Mouse (Mus musculus) ES-Bruce4 (cell line): Measurements from ENCODE around the gene Lamc2. TPM values are rescaled to one million over a fixed set of nuclear protein-coding genes. Genes with fewer than 3 reads are reported as not detected.

Source experiments
- H3K27ac ChIP-seq: 2 replicates; pipeline ENCODE4 v1.5.1; 2012; ENCODE audit warnings: low read length, inconsistent platforms; ENCODE audit not compliant: insufficient read depth
- H3K27me3 ChIP-seq: 2 replicates; pipeline ENCODE4 v1.6.1; 2012; ENCODE audit warnings: mild to moderate bottlenecking, low read length, inconsistent platforms; ENCODE audit not compliant: control insufficient read depth, poor library complexity, insufficient read depth, severe bottlenecking
- H3K36me3 ChIP-seq: 2 replicates; pipeline ENCODE4 v1.6.1; 2012; ENCODE audit warnings: inconsistent platforms, mild to moderate bottlenecking, low read length, moderate library complexity; ENCODE audit not compliant: control insufficient read depth, poor library complexity, insufficient read depth, severe bottlenecking
- H3K4me1 ChIP-seq: one replicate; pipeline ENCODE4 v1.8.1; 2011; ENCODE audit warnings: low read length; ENCODE audit not compliant: control insufficient read depth, insufficient read depth
- H3K4me3 ChIP-seq: 2 replicates; pipeline ENCODE4 v1.5.1; 2011; ENCODE audit warnings: low read depth, mild to moderate bottlenecking, low read length
- H3K9ac ChIP-seq: 2 replicates; pipeline ENCODE4 v1.6.1; 2012; ENCODE audit warnings: low read depth, mild to moderate bottlenecking, inconsistent platforms; ENCODE audit not compliant: poor library complexity, severe bottlenecking
- H3K9me3 ChIP-seq: replicated peaks from 2 replicates; pipeline ENCODE4 v1.6.1; 2012; ENCODE audit warnings: mild to moderate bottlenecking, low read length, inconsistent platforms; ENCODE audit not compliant: control insufficient read depth, poor library complexity, insufficient read depth, severe bottlenecking
- CTCF ChIP-seq: IDR thresholded peaks from one replicate; pipeline ENCODE4 v1.8.1; 2011; ENCODE audit warnings: low read depth, low read length
- EP300 ChIP-seq: IDR thresholded peaks from 2 replicates; pipeline ENCODE4 v1.6.1; 2011; ENCODE audit warnings: low read depth, low read length; ENCODE audit not compliant: insufficient read depth
- POLR2A ChIP-seq: IDR thresholded peaks from one replicate; pipeline ENCODE4 v1.8.1; 2011; ENCODE audit warnings: low read length; ENCODE audit not compliant: insufficient read depth
- polyA plus RNA-seq: library from polyadenylated mRNA; stranded (reverse); fragments of >200 nt; gene quantifications from 2 replicates; pipeline ENCODE4 v1.2.4, GENCODE M21; 2011; ENCODE audit warnings: low read depth; ENCODE audit not compliant: missing spikeins, insufficient read depth, insufficient read length

Lamc2 gene
- polyA plus RNA-seq, 1 experiment = 46.1 TPM

GRCm38 (mm10) chr1:153124502-153124901 lies 61.7 kb downstream of the Lamc2 start:
- H3K36me3 ChIP-seq = no peaks in the 10 kb centered on the region
- peaks cover 7% of the 10 kb centered on the region for H3K4me1 ChIP-seq
- TF ChIP-seq POLR2A (no peak), CTCF (no peak), EP300 (no peak)

DNA sequence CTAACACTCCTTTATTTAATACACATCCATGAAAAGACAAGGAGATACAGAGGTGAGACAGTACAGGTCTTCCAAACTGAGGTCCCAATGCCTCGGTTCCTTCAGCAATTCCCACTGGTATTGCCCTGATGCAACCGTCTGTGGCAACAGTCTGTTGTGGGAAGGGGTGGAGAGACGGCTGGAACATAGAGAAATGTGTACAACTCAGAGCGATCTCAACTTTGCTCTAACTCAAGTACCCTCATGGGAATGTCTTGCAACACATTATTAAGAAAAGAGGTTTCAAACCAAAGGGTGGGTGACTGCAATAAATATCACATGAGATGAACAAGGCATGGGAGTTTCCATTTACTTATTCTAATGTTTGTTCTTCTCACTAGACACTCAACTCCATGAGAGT lies 63.5 kb downstream of the Lamc2 start:
- H3K9ac ChIP-seq = no peak overlapping the region

More at GRCm38 (mm10) chr1:153124502-153124901, 61.7 kb downstream of the Lamc2 start:
- no peak overlapping the region for H3K4me3 ChIP-seq
- H3K27ac ChIP-seq = no peak overlapping the region
- no peaks in the 10 kb centered on the region for H3K27me3 ChIP-seq
- H3K9me3 ChIP-seq = no peaks in the 10 kb centered on the region
- H3K9ac ChIP-seq = no peak overlapping the region

DNA sequence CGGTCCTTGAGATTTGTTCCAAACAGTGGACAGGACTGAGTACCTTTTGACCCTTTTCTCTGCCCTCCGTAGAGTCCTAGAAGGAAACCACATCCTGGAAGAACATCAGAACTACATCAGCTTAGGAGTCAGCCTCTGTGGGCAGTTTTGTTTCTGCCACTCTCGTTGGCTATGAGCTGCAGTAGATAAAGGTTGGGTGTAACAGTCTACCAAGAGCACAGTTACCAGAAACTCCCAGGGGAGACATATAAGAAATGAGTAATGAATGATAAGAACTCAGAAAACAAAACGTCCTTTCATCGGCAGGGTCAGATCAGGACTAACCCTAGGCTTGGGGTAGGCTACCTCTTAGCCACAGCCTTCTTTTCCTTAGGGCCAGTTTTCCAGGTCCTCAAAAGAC lies 64.9 kb downstream of the Lamc2 start:
- no peak overlapping the region for H3K9ac ChIP-seq
- H3K4me1 ChIP-seq = no peaks in the 10 kb centered on the region
- H3K4me3 ChIP-seq = no peak overlapping the region
- H3K36me3 ChIP-seq = no peaks in the 10 kb centered on the region
- no peak overlapping the region for H3K27ac ChIP-seq
- TF ChIP-seq CTCF (no peak), EP300 (no peak), POLR2A (no peak)
- no peaks in the 10 kb centered on the region for H3K9me3 ChIP-seq
- H3K27me3 ChIP-seq = no peaks in the 10 kb centered on the region

More for the DNA sequence above, 63.5 kb downstream of the Lamc2 start:
- Histone ChIP-seq H3K36me3 (no peaks in the 10 kb centered on the region), H3K27ac (no peak overlapping the region), H3K4me1 (peaks cover 4% of the 10 kb centered on the region), H3K4me3 (no peak overlapping the region), H3K9me3 (no peaks in the 10 kb centered on the region), H3K27me3 (no peaks in the 10 kb centered on the region)
- TF ChIP-seq POLR2A (no peak), CTCF (no peak), EP300 (no peak)

DNA sequence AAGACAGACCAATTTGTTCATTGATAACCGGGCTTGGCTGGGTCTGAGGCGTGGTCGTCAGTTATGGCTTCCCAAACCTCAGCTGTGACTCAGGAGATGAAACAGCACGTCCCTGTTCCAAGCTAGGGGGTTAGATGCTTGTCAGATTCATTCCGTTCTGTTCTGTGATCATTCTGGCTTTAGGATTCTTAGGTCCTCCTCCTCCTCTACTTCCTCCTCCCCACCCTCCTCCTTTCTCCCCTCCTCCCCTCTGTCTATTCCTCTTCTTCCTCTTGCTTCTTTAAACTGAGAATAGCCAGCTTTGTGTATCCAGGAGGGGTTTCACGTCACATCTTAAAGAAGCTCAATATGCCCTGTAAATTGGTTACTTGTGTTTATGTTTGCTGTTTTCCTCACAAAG lies 65.7 kb downstream of the Lamc2 start:
- no peak overlapping the region for H3K27ac ChIP-seq
- no peaks in the 10 kb centered on the region for H3K9me3 ChIP-seq
- H3K4me1 ChIP-seq = no peaks in the 10 kb centered on the region
- no peaks in the 10 kb centered on the region for H3K27me3 ChIP-seq
- H3K4me3 ChIP-seq = no peak overlapping the region
- no peak for TF ChIP-seq CTCF
- TF ChIP-seq EP300 = no peak
- TF ChIP-seq POLR2A = no peak
- H3K9ac ChIP-seq = no peak overlapping the region
- no peaks in the 10 kb centered on the region for H3K36me3 ChIP-seq

GRCm38 (mm10) chr1:153115315-153115714 lies 70.9 kb downstream of the Lamc2 start:
- no peaks in the 10 kb centered on the region for H3K9me3 ChIP-seq
- H3K4me1 ChIP-seq = no peaks in the 10 kb centered on the region
- H3K4me3 ChIP-seq = no peak overlapping the region
- H3K36me3 ChIP-seq = no peaks in the 10 kb centered on the region
- no peak overlapping the region for H3K9ac ChIP-seq
- no peaks in the 10 kb centered on the region for H3K27me3 ChIP-seq
- TF ChIP-seq CTCF (peak; percentile 50), POLR2A (no peak), EP300 (no peak)
- no peak overlapping the region for H3K27ac ChIP-seq

GRCm38 (mm10) chr1:153111596-153111995 lies 74.7 kb downstream of the Lamc2 start:
- Histone ChIP-seq H3K9me3 (no peaks in the 10 kb centered on the region), H3K4me1 (peaks cover 4% of the 10 kb centered on the region), H3K27ac (no peak overlapping the region), H3K4me3 (no peak overlapping the region), H3K27me3 (no peaks in the 10 kb centered on the region), H3K9ac (no peak overlapping the region), H3K36me3 (no peaks in the 10 kb centered on the region)
- TF ChIP-seq POLR2A (no peak), CTCF (no peak), EP300 (no peak)

DNA sequence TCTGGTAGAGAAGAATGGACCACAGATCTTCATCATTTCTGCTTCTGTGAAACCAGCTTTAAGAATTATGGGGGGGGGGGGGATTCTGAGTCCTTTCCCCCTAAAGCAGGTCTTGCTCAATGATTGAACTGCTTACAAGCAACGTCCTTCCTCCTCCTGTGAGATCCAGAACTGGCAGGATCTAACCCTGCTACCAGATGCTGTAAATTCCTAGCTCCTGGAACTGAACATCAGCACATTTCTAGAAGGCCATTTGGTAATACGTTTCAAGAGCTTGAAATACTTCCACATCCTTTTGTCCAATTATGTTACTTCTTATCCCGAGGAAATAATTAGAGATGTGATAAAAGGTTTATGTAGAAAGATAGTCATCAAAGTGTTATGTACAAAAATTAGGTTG lies 76.4 kb downstream of the Lamc2 start:
- TF ChIP-seq CTCF = no peak
- no peak for TF ChIP-seq EP300
- no peak for TF ChIP-seq POLR2A
- Histone ChIP-seq H3K27ac (peak overlapping the region; percentile 40), H3K27me3 (no peaks in the 10 kb centered on the region), H3K9ac (no peak overlapping the region), H3K36me3 (no peaks in the 10 kb centered on the region), H3K4me3 (no peak overlapping the region), H3K9me3 (no peaks in the 10 kb centered on the region), H3K4me1 (peaks cover 4% of the 10 kb centered on the region)
